Mouse (Mus musculus): Measurements from ENCODE around the gene Mpzl1. TPM values are rescaled to one million over a fixed set of nuclear protein-coding genes. Genes with fewer than 3 reads are reported as not detected.

Gene Mpzl1
- total RNA-seq, 1 experiment: 60.1 TPM

DNA sequence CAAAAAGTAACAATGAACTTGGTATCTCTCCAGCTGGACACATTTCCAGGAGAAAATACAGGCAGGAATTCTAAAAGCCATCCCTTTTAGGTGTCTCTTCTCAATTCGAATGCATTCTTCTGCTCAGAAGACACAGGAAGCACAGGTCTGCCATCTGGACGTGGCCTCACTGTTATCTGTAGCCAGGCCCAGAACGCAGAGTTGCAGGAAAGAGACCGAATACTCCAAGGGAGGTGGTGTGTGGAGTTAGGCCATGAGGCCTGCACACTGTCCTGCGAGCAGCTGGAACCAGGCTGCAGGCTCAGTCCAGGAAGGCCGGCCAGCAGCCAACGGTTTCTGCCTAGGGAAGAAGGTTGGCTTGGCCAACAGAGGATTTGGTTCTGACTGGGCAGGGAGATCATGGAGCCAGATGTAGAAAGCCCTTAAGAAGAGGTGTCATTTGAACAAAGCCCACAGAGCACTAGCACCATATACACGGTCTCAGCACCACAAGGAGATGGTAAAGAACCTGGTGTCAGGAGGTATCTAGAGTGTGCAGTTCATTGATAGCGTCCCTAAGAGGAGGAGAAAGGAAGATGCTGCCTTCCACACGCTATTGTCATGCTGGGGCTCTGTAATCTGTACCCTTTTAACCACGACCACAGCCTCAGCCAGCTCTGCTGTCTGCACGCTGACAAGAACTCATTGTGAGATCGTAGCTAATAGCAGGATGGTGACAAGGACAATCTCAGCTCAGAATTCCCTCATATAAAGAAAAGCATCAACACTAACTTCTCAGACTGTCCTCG is 41.8 kb downstream of the Mpzl1 start:
- Histone ChIP-seq H3K27ac (ENCODE audit: insufficient read depth, low read depth, low read length, poor library complexity, severe bottlenecking) (no peak overlapping the region), H3K9ac (ENCODE audit: insufficient read depth, low read depth, low read length, poor library complexity, severe bottlenecking) (no peak overlapping the region), H3K9me3 (ENCODE audit: control insufficient read depth, insufficient read depth, low read depth, low read length) (no peaks in the 10 kb centered on the region), H3K36me3 (ENCODE audit: control insufficient read depth, insufficient read depth, low read length, poor library complexity, severe bottlenecking) (peaks cover 11% of the 10 kb centered on the region; the same call in 1 of the 2 replicates), H3K4me3 (ENCODE audit: insufficient read depth in 1 of 2, low read depth in 1 of 2, low read length in 2 of 2, poor library complexity in 1 of 2, severe bottlenecking in 1 of 2) (no peak overlapping the region), H3K4me1 (ENCODE audit: control insufficient read depth in 2 of 2, insufficient read depth in 2 of 2, low read length in 2 of 2, poor library complexity in 1 of 2) (peaks cover 0 to 2% of the 10 kb centered on the region in 2 experiments; a peak in 1 of 4 replicates)
- in situ Hi-C loops (cut with MboI; ENCODE audit: low sequenced_read_pairs in 2 of 2, unreplicated experiment in 2 of 2): no loop called here
- no peak for DNase-seq (ENCODE audit: low read depth, low spot score)
- TF ChIP-seq ZNF384 (IDR thresholded peaks at IDR 0.05; ENCODE audit: low read depth, low read length): no peak
- TF ChIP-seq ZC3H11A (IDR thresholded peaks at IDR 0.05; ENCODE audit: borderline replicate concordance, low read depth, low read length): no peak
- no peak for TF ChIP-seq HCFC1 (IDR thresholded peaks at IDR 0.05; ENCODE audit: borderline replicate concordance, insufficient read depth, low read length)
- no peak for TF ChIP-seq MAFK (IDR thresholded peaks at IDR 0.05; ENCODE audit: insufficient read depth, low read depth, low read length)
- no peak for TF ChIP-seq CHD2 (IDR thresholded peaks at IDR 0.05; ENCODE audit: low read depth, low read length)

DNA sequence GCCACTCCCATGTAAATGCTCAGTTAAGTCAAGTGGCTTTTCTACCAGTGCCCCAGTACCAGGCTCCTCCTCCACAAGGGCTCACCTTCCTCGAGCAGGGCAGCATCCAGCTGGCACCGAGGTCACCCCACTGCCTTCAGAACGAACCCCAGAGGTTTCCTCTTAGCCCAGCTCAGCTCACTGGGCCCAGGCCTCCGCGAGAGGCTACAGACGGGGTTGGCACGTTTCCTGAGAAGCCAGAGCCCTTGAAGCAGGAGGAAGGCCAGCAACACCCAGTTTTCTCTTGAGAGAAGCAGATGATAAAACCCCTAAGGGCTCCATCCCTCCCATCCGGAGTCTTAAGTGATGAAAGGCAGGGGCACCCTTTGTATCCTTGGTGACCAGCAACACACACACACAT is 43.6 kb downstream of the Mpzl1 start:
- H3K9ac ChIP-seq (ENCODE audit: insufficient read depth, low read depth, low read length, poor library complexity, severe bottlenecking): no peak overlapping the region
- H3K36me3 ChIP-seq (ENCODE audit: control insufficient read depth, insufficient read depth, low read length, poor library complexity, severe bottlenecking): peaks cover 11% of the 10 kb centered on the region; the same call in 1 of the 2 replicates
- H3K4me3 ChIP-seq (ENCODE audit: insufficient read depth in 1 of 2, low read depth in 1 of 2, low read length in 2 of 2, poor library complexity in 1 of 2, severe bottlenecking in 1 of 2): no peak overlapping the region
- no peaks in the 10 kb centered on the region for H3K9me3 ChIP-seq (ENCODE audit: control insufficient read depth, insufficient read depth, low read depth, low read length)
- DNase-seq (ENCODE audit: low read depth, low spot score): no peak
- H3K4me1 ChIP-seq (ENCODE audit: control insufficient read depth in 2 of 2, insufficient read depth in 2 of 2, low read length in 2 of 2, poor library complexity in 1 of 2): peaks cover 0 to 3% of the 10 kb centered on the region in 2 experiments; a peak in 1 of 4 replicates
- TF ChIP-seq ZNF384 (IDR thresholded peaks at IDR 0.05; ENCODE audit: low read depth, low read length): no peak
- no peak for TF ChIP-seq ZC3H11A (IDR thresholded peaks at IDR 0.05; ENCODE audit: borderline replicate concordance, low read depth, low read length)
- TF ChIP-seq HCFC1 (IDR thresholded peaks at IDR 0.05; ENCODE audit: borderline replicate concordance, insufficient read depth, low read length): no peak
- no peak for TF ChIP-seq CHD2 (IDR thresholded peaks at IDR 0.05; ENCODE audit: low read depth, low read length)
- TF ChIP-seq MAFK (IDR thresholded peaks at IDR 0.05; ENCODE audit: insufficient read depth, low read depth, low read length): no peak
- no peak overlapping the region for H3K27ac ChIP-seq (ENCODE audit: insufficient read depth, low read depth, low read length, poor library complexity, severe bottlenecking)
- in situ Hi-C loops (cut with MboI; ENCODE audit: low sequenced_read_pairs in 2 of 2, unreplicated experiment in 2 of 2): no loop called here

DNA sequence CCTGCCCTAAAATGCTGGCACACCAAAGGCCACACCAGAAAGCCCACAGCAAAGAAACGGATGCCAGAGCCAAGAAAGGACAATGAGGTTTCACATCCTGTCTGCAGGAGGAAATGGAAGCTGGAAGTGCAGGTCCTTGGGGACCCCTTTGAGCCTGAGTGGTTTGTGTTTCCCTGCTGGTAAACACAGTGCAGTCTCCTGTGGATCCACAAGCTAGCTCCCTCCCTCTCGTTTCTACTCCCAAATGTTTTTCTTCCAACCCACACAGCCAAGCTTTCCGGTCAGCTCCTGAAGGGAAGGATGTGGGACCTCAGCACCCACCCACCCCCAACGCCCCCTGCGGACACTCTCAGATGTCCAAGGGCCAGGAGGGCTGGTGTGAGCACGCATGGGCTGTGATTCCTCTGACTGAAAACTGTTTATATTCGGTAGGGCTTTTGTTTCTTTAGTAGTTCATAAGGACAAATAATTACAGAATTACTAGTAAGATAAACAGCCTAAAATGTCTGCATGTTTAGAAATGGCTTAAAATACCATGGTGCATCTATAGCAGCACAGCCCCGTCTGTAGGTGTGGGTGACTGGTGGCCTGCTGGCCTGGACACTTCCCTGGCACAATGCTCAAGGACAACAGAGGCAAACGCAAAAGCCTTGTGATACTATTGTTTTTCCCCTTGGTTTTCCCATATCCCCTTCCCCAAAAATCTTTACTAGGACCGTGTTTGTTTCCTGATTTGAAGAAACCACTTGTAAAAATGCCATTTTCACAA is 44.9 kb downstream of the Mpzl1 start:
- in situ Hi-C loops (cut with MboI; ENCODE audit: low sequenced_read_pairs in 2 of 2, unreplicated experiment in 2 of 2): no loop called here
- TF ChIP-seq ZNF384 (IDR thresholded peaks at IDR 0.05; ENCODE audit: low read depth, low read length) (no peak), CHD2 (IDR thresholded peaks at IDR 0.05; ENCODE audit: low read depth, low read length) (no peak), HCFC1 (IDR thresholded peaks at IDR 0.05; ENCODE audit: borderline replicate concordance, insufficient read depth, low read length) (no peak), ZC3H11A (IDR thresholded peaks at IDR 0.05; ENCODE audit: borderline replicate concordance, low read depth, low read length) (no peak), MAFK (IDR thresholded peaks at IDR 0.05; ENCODE audit: insufficient read depth, low read depth, low read length) (no peak)
- no peak for DNase-seq (ENCODE audit: low read depth, low spot score)
- Histone ChIP-seq H3K4me1 (ENCODE audit: control insufficient read depth in 2 of 2, insufficient read depth in 2 of 2, low read length in 2 of 2, poor library complexity in 1 of 2) (peaks cover 0 to 3% of the 10 kb centered on the region in 2 experiments; a peak in 1 of 4 replicates), H3K4me3 (ENCODE audit: insufficient read depth in 1 of 2, low read depth in 1 of 2, low read length in 2 of 2, poor library complexity in 1 of 2, severe bottlenecking in 1 of 2) (no peak overlapping the region), H3K9me3 (ENCODE audit: control insufficient read depth, insufficient read depth, low read depth, low read length) (no peaks in the 10 kb centered on the region), H3K27ac (ENCODE audit: insufficient read depth, low read depth, low read length, poor library complexity, severe bottlenecking) (no peak overlapping the region), H3K36me3 (ENCODE audit: control insufficient read depth, insufficient read depth, low read length, poor library complexity, severe bottlenecking) (peaks cover 8% of the 10 kb centered on the region; the same call in 1 of the 2 replicates), H3K9ac (ENCODE audit: insufficient read depth, low read depth, low read length, poor library complexity, severe bottlenecking) (no peak overlapping the region)

DNA sequence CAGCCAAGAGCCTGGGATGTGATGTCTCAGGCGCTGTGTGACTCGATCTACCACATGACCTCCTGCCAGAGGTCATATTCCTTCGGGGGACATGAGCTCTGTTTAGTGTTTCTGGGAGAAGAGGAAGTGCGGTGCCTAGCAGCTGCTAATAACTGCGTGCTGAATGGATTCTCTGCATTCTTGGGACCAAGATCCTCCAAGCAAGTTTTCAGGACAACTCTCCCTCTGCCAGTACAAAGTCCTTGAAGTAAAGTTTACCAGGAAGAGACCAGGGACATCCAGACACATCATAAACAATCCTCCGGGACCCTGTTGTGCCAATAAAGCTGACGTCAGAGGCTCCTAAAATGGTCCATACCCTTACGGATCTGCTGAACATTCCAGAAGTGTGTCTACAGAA is 46.5 kb downstream of the Mpzl1 start:
- no peak overlapping the region for H3K4me3 ChIP-seq (ENCODE audit: insufficient read depth in 1 of 2, low read depth in 1 of 2, low read length in 2 of 2, poor library complexity in 1 of 2, severe bottlenecking in 1 of 2)
- H3K9me3 ChIP-seq (ENCODE audit: control insufficient read depth, insufficient read depth, low read depth, low read length): no peaks in the 10 kb centered on the region
- no peak overlapping the region for H3K27ac ChIP-seq (ENCODE audit: insufficient read depth, low read depth, low read length, poor library complexity, severe bottlenecking)
- peaks cover 0 to 3% of the 10 kb centered on the region in 2 experiments; a peak in 1 of 4 replicates for H3K4me1 ChIP-seq (ENCODE audit: control insufficient read depth in 2 of 2, insufficient read depth in 2 of 2, low read length in 2 of 2, poor library complexity in 1 of 2)
- TF ChIP-seq HCFC1 (IDR thresholded peaks at IDR 0.05; ENCODE audit: borderline replicate concordance, insufficient read depth, low read length) (no peak), CHD2 (IDR thresholded peaks at IDR 0.05; ENCODE audit: low read depth, low read length) (no peak), MAFK (IDR thresholded peaks at IDR 0.05; ENCODE audit: insufficient read depth, low read depth, low read length) (no peak), ZNF384 (IDR thresholded peaks at IDR 0.05; ENCODE audit: low read depth, low read length) (no peak), ZC3H11A (IDR thresholded peaks at IDR 0.05; ENCODE audit: borderline replicate concordance, low read depth, low read length) (no peak)
- peaks cover 6% of the 10 kb centered on the region; the same call in 1 of the 2 replicates for H3K36me3 ChIP-seq (ENCODE audit: control insufficient read depth, insufficient read depth, low read length, poor library complexity, severe bottlenecking)
- DNase-seq (ENCODE audit: low read depth, low spot score): no peak
- in situ Hi-C loops (cut with MboI; ENCODE audit: low sequenced_read_pairs in 2 of 2, unreplicated experiment in 2 of 2): no loop called here
- H3K9ac ChIP-seq (ENCODE audit: insufficient read depth, low read depth, low read length, poor library complexity, severe bottlenecking): no peak overlapping the region

Measured in ES-E14 (cell line).